Mouse (Mus musculus) olfactory bulb, adult 2 months (tissue): ENCODE measurements at regions not wholly inside any gene's neighbourhood (a gene's known extent, or its start where the extent isn't known, plus 50 kb on each side); places are given as distances from the start of the nearest gene placed in this dataset.

Experiments used
- H3K27ac ChIP-seq: fragments of 200-500 bp; 2 replicates; pipeline ENCODE4 v1.5.1; 2012; ENCODE audit warnings: low read depth, low read length; ENCODE audit not compliant: insufficient read depth
- H3K4me1 ChIP-seq: fragments of 200-500 bp; 2 replicates; pipeline ENCODE4 v1.6.1; 2012; ENCODE audit warnings: low read length; ENCODE audit not compliant: control insufficient read depth, insufficient read depth
- H3K4me3 ChIP-seq: fragments of 200-500 bp; 2 replicates; pipeline ENCODE4 v1.5.1; 2012; ENCODE audit warnings: mild to moderate bottlenecking, low read depth, low read length, moderate library complexity; ENCODE audit not compliant: insufficient read depth
- CTCF ChIP-seq: fragments of 200-500 bp; IDR thresholded peaks from 2 replicates; pipeline ENCODE4 v1.5.1; 2012; ENCODE audit warnings: low read depth, mild to moderate bottlenecking, low read length, moderate library complexity; ENCODE audit not compliant: insufficient read depth
- POLR2A ChIP-seq: fragments of 200-500 bp; IDR thresholded peaks from 2 replicates; pipeline ENCODE4 v1.6.1; 2012; ENCODE audit warnings: mild to moderate bottlenecking, low read depth, low read length, moderate library complexity; ENCODE audit not compliant: insufficient read depth
- WGBS: fragments of 180-500 bp; shearing (Covaris S2); methylation state at CpG from one replicate; pipeline ENCODE4 v1.1.7; 2018; 5-methylcytosine and 5-hydroxymethylcytosine counted together

DNA sequence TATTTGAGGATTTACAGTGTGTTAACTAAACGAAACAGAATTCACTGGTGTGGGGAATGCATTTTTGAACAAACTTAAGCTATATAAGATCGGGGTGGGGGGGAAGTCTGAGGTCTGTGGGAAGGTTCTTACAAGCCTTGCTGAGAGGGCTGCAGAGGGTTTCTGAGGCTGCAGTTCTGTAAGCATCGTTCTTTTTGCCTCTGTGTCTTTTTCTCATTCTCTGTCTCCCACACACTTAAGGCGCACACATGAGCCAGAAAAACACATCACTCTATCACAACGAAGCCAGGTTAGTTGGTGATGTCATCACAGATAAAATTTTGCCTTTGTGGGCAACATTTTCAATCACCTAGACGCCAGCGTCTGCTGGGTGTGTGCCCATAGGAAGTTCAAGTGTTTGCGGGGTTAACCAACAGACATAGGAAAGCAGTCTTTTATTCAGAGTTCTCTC, 274.9 kb downstream of the Ptprc start:
- under 1% methylated on average over 8 of the region's 8 CpGs for WGBS
- Histone ChIP-seq H3K4me3 (peak overlapping the region; percentile 61), H3K27ac (peak overlapping the region; percentile 96), H3K4me1 (no peaks in the 10 kb centered on the region)
- TF ChIP-seq CTCF (no peak), POLR2A (no peak)

DNA sequence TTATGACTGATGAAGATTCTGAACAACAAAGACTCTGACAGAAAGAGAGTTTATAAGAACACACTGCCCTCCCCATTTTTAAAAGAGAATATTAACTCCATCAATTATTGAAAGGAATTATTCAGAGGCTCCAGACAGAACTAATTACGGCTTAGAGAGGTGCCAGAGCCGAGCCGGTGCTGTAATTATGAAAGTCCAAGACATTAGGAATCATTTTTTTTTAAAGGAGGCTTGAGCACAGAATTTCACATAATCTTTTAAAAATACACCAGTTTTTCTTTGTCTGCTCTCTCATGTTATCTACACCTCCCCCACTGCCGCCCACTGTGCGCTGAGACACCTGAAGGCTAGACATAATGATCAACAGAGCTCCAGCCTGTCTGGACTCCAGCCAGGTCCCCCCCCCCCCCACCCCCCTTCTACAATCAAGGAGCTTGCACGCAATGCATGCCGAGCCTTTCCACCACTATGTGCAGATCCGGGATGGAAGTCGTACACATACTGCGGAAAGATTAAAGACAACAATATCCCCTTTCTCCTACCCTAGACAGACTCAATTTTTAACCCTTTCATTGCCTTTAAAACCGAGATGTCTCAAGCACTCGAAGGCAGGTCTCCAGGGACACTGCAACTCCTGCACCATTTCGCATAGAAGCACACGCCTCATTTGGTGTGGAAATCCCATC, 275.4 kb downstream of the Ptprc start:
- TF ChIP-seq POLR2A (no peak), CTCF (no peak)
- WGBS: 1% methylated on average over 14 of the region's 14 CpGs
- H3K27ac ChIP-seq: peak overlapping the region; percentile 96
- peak overlapping the region; percentile 61 for H3K4me3 ChIP-seq
- H3K4me1 ChIP-seq: no peaks in the 10 kb centered on the region

DNA sequence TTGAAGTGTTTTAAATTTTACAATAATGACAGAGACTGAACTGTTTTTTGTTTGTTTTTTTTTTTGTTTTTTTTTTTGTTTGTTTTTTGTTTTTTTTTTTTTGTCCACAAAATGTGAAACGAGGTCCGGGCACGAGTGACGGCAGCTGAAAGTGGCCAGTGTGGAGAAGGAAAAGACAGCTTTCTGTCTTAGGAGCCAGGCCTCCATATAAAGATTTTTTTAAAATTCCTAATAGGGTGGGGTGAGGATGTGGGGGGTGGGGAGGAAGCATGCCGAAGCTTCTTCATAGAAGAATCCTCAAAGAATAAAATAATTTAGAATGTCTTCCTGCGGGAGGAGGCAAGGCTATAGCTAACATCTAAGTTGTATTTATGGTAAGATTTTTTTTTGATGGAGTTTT, 276.2 kb downstream of the Ptprc start:
- Histone ChIP-seq H3K4me3 (peak overlapping the region; percentile 48; the same call in 1 of the 2 replicates), H3K27ac (no peak overlapping the region), H3K4me1 (no peaks in the 10 kb centered on the region)
- TF ChIP-seq POLR2A (no peak), CTCF (no peak)
- WGBS: 1% methylated on average over 6 of the region's 6 CpGs

DNA sequence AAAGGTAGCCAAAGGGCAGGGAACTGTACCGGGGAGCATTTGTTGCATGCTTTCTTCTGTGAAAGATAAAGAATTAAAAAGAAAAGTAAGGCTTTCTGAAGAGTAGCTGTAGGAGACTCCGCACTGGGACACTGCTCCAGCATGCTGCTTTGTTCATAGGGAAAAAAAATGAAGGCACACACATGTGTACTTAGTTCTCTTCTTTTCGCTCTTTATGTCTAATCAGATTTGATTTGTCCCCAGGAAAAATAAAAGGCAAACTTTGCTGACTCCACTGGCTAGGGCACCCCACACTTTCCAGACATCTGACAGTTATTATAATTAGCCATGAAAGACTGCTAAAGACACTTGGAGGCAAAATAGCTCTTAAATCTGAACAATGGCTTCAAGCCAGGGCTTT, 276.6 kb downstream of the Ptprc start:
- under 1% methylated on average over 3 of the region's 3 CpGs for WGBS
- peak overlapping the region; percentile 89 for H3K27ac ChIP-seq
- H3K4me3 ChIP-seq: peak overlapping the region; percentile 81; the same call in 1 of the 2 replicates
- no peaks in the 10 kb centered on the region for H3K4me1 ChIP-seq
- TF ChIP-seq POLR2A (no peak), CTCF (no peak)

DNA sequence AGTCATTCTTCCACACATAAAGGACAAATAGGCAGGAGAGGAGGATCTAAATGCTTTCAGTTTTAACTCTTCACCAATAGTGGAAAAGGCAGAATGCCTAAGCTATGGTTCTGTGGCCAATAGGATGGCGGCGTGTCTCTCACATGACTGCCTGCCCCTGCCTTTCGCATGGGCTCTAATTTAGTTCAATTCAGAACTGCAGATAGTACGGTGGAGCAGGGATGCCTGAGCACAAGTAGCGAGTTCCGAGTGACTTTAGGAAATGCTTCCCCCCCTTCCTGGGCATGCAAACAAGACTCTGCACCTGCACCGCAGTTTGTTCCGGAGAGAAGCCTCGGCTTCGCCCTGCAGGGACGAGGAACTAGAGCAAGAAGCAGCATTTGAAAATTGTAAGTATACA, 277.1 kb downstream of the Ptprc start:
- peak overlapping the region; percentile 81 for H3K4me3 ChIP-seq
- TF ChIP-seq CTCF (no peak), POLR2A (peak; percentile 75)
- no peaks in the 10 kb centered on the region for H3K4me1 ChIP-seq
- peak overlapping the region; percentile 89 for H3K27ac ChIP-seq
- under 1% methylated on average over 11 of the region's 11 CpGs for WGBS

DNA sequence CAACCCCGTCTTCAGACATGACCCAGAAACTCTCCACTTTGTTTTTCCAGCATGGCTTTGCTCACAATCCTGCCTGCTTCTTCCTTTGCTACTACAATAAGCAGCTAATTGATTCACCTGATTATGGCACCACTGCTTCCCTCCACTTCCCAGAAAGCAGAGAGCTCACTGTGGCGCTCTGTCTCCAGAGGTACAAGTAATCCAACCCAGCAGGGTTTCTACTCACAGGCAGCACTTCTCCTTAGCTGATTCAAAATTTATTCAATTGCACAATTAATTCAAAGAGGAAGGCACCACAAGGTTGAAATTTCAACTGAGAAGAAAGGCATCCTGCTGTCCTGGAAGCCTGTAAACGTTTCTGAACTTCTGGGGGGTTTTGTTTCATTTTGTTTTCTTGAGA, 293.9 kb downstream of the Ptprc start:
- WGBS: 38% methylated on average over 3 of the region's 3 CpGs
- Histone ChIP-seq H3K27ac (no peak overlapping the region), H3K4me1 (no peaks in the 10 kb centered on the region), H3K4me3 (no peak overlapping the region)
- TF ChIP-seq CTCF (no peak), POLR2A (no peak)

DNA sequence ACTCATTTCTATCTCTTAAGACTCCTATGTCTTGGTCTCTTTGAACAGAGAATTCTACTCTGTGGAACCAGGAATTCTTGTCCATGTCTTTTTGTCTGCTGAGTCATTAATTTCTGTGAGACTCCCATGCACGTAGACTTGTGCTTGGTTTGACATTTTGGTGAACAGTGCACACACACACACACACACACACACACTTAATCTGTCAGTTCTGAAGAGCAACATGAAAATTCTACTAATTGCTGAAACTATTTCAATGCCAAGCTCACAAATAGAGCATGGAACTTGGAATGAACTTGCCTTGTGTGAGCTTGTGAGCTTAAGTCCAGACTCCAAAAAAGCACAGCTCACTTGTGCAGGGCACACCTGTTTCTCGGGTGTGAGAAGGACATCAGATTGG, 301.1 kb downstream of the Ptprc start:
- H3K27ac ChIP-seq: no peak overlapping the region
- H3K4me1 ChIP-seq: no peaks in the 10 kb centered on the region
- TF ChIP-seq CTCF: no peak
- TF ChIP-seq POLR2A: no peak
- 56% methylated on average over 2 of the region's 2 CpGs for WGBS
- no peak overlapping the region for H3K4me3 ChIP-seq

DNA sequence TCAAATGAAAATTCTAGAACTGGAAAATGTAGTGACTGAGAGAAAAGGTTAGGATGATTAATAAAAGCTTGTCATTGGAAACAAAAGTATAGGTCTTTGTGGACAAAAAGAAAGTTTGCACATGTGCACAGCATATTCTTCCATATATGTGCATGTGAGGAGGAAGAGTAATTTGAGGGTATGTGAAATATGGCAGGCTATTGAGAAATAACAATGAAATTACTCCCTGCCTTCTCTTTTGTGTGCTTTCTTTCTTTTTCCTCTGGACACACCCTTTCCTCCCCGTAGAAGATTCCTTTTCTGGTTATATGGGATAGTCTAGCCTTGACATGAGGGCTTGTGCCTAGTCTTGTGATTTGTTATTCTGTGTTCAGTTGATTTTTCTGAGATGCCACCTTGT, 301.9 kb downstream of the Ptprc start:
- no peak overlapping the region for H3K27ac ChIP-seq
- 71% methylated on average over 1 of the region's 1 CpGs for WGBS
- no peak overlapping the region for H3K4me3 ChIP-seq
- no peaks in the 10 kb centered on the region for H3K4me1 ChIP-seq
- TF ChIP-seq CTCF: no peak
- no peak for TF ChIP-seq POLR2A

DNA sequence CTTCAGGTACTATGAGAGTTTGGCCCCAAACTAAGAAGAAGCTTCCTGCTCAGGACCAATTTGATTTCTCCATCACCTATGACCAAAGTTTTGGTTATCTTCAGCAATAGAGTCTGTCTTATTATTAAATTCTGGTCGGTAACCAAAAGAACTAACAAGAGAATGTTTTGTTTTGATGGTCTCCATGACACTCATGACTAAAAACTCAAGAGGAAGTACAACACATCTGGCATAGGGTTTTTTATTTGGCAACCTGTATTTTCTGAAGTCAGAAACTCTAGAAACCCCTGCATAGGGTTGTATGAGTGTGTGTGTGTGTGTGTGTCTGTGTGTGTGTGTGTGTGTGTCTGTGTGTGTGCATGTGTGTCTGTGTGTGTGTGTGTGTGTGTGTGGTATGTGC, 310.5 kb downstream of the Ptprc start:
- TF ChIP-seq POLR2A (no peak), CTCF (no peak)
- Histone ChIP-seq H3K4me1 (no peaks in the 10 kb centered on the region), H3K4me3 (no peak overlapping the region), H3K27ac (no peak overlapping the region)
- 73% methylated on average over 1 of the region's 1 CpGs for WGBS

DNA sequence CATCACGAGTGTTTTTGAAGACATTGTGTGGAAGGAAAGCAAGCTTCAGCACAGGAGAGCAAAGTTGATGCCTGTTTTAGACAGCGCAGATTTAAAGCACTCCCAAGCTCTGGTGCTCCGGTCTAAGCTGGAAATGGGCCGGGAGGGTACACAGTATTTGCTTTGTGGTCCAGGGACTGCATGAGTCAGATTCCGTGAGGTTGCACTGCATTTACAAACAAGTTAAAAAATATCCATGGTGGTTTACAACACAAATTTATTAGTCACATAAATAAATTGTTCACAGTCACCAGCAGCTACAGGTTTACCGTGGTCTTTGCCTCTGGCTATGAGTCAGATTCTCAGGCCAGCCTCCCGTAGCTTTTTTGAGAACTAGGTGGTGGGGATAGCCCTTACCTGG, 312.0 kb downstream of the Ptprc start:
- no peak for TF ChIP-seq POLR2A
- no peak for TF ChIP-seq CTCF
- no peaks in the 10 kb centered on the region for H3K4me1 ChIP-seq
- no peak overlapping the region for H3K4me3 ChIP-seq
- H3K27ac ChIP-seq: no peak overlapping the region
- WGBS: 69% methylated on average over 7 of the region's 7 CpGs
